Mouse (Mus musculus) bone marrow macrophage, adult 2 months (primary cell): ENCODE measurements around the gene Csdc2.

Experiments
- CTCF ChIP-seq: IDR thresholded peaks from 2 replicates; pipeline ENCODE4 v1.5.1; 2012; ENCODE audit warnings: low read depth, mild to moderate bottlenecking, low read length, moderate library complexity
- POLR2A ChIP-seq: IDR thresholded peaks from 2 replicates; pipeline ENCODE4 v1.6.1; 2012; ENCODE audit warnings: mild to moderate bottlenecking, low read depth, low read length, borderline replicate concordance

DNA sequence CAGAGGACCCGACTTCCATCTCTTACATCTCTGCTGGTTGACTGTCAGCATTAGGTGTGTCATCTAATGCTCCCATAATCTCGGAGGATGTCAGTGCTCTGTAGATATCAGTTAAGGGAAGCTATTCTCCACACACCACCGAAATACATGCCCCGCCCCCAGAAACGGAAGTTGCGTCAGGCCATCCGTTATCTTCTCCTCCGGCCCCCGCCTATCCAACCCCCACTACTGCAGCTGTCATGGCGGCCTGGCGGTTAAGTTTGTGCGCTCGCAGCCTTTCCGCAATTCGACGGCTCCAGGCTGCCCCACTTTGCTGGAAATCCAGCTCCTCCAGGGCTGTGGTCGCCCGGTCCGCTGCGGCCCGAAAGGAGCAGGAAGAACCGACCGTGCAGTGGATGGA, 43.8 kb downstream of the Csdc2 start, which contains the start of gene 1700029P11Rik:
- TF ChIP-seq CTCF (no peak), POLR2A (no peak)
